Mouse (Mus musculus) adrenal gland, adult 2 months (tissue): ENCODE measurements at regions not wholly inside any gene's neighbourhood (a gene's known extent, or its start where the extent isn't known, plus 50 kb on each side); places are given as distances from the start of the nearest gene placed in this dataset.
"Not testable (repeated sequence)": the region's sequence is repeated elsewhere in the genome, so short reads cannot be mapped to it uniquely, and the experiment has no call there.

Experiments used
- DNase-seq: peaks from one replicate; pipeline ENCODE4 v3.0.0; 2021

GRCm38 (mm10) chr13:20039590-20039989, 50.8 kb upstream of the Elmo1 start:
- no peak for DNase-seq

GRCm38 (mm10) chr13:20038463-20038862, 51.9 kb upstream of the Elmo1 start:
- DNase-seq, result peak; percentile 41

GRCm38 (mm10) chr13:20037436-20037835, 53.0 kb upstream of the Elmo1 start:
- no peak for DNase-seq

- no peak for DNase-seq
Measured at GRCm38 (mm10) chr13:20033937-20034735, 56.3 kb upstream of the Elmo1 start.

- no peak for DNase-seq
Measured at GRCm38 (mm10) chr13:20031660-20032059, 58.7 kb upstream of the Elmo1 start.

- no peak for DNase-seq
Measured at GRCm38 (mm10) chr13:20031082-20031481, 59.3 kb upstream of the Elmo1 start.

GRCm38 (mm10) chr13:20026612-20027011, 63.8 kb upstream of the Elmo1 start:
- DNase-seq, result no peak

GRCm38 (mm10) chr13:20016454-20016853, 73.9 kb upstream of the Elmo1 start:
- DNase-seq, result not testable (repeated sequence)

- DNase-seq, result peak; percentile 42
Measured at GRCm38 (mm10) chr13:20012621-20013020, 77.8 kb upstream of the Elmo1 start.

- no peak for DNase-seq
Measured at GRCm38 (mm10) chr13:20009164-20009563, 81.2 kb upstream of the Elmo1 start.

GRCm38 (mm10) chr13:20007561-20007960, 82.8 kb upstream of the Elmo1 start:
- DNase-seq, result no peak

GRCm38 (mm10) chr13:19997606-19998005, 92.8 kb upstream of the Elmo1 start:
- no peak for DNase-seq

GRCm38 (mm10) chr13:19975621-19976020, 114.8 kb upstream of the Elmo1 start:
- DNase-seq, result no peak

- no peak for DNase-seq
Measured at GRCm38 (mm10) chr13:19966566-19966965, 123.8 kb upstream of the Elmo1 start.

GRCm38 (mm10) chr13:19963031-19963430, 127.4 kb upstream of the Elmo1 start:
- no peak for DNase-seq

- DNase-seq, result no peak
Measured at GRCm38 (mm10) chr13:19928761-19929160, 104.7 kb upstream of the Gpr141 start.

GRCm38 (mm10) chr13:19927807-19928206, 103.8 kb upstream of the Gpr141 start:
- no peak for DNase-seq

GRCm38 (mm10) chr13:19921084-19921827, 97.2 kb upstream of the Gpr141 start:
- no peak for DNase-seq

- DNase-seq, result no peak
Measured at GRCm38 (mm10) chr13:19911860-19912584, 88.0 kb upstream of the Gpr141 start.

- peak; percentile 71 for DNase-seq
Measured at GRCm38 (mm10) chr13:19902786-19903185, 78.7 kb upstream of the Gpr141 start.

GRCm38 (mm10) chr13:19897191-19897590, 73.1 kb upstream of the Gpr141 start:
- peak; percentile 81 for DNase-seq

- DNase-seq, result no peak
Measured at GRCm38 (mm10) chr13:19888983-19889773, 65.1 kb upstream of the Gpr141 start.
